ENCODE assay signal across 10 mouse cellular contexts in the genomic region with DNA sequence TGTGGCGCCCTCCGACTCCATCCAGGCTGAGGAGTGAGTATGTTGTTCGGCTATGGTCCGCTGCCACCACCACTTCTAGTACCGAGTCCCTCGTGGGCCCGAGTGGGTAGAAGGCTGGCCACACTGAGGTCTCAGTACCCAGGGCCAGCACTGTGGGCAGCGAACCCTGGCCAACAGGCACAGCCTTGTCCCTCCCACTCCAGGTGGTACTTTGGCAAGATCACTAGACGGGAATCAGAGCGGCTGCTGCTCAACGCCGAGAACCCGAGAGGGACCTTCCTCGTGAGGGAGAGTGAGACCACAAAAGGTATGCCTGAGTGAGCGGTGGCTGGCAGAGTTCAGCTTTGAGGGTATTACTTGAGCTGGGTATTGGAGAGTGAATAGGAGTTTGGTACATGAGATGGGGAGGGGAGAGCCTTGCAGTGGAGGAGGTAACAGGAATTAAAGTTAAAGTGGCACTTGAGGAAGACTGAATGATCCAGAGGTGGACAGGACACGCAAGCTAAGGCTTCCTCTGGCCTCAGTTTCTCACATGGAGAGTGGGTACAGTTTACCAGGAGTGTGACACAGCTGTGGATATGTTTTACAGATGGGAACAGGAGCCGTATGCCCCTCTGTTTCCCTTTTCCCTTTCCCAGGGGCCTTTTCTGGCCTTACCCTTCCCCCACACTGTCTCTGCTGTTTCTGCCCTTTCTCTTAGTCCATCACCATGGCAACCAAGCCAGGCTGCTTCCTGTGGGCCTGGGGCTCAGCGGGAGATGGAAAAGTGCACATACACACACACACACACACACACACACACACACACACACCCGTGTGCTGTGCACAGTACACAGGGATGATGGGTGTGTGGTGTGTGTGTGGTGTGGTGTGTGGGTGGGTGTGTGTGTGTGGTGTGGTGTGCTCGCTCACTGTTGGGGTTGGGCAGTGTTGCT. TPM values are rescaled to one million over a fixed set of nuclear protein-coding genes. Genes with fewer than 3 reads are reported as not detected.
DNase-seq lines count a peak whose midpoint lies in the region; ATAC-seq and TF ChIP-seq lines count a peak whose summit lies in the region.
"Had no signal": no experiment of that assay in that cellular context is flagged by ENCODE, and none has a peak within 500 bp of the region (broad histone marks: within the 10 kb centered on the region; RNA-seq: fewer than 3 reads in every experiment).

No protein-coding gene starts in this region.

- no peak for TF ChIP-seq CTCF in intestine, postnatal 0 days (IDR thresholded peaks at IDR 0.05; ENCODE audit: low read depth)

- no peaks in the 10 kb centered on the region for H3K9me3 ChIP-seq in intestine, embryonic 14.5 days (ENCODE audit: control insufficient read depth, low read length)
- no peaks in the 10 kb centered on the region for H3K9me3 ChIP-seq in intestine, postnatal 0 days (ENCODE audit: control insufficient read depth)
- no peaks in the 10 kb centered on the region for H3K9me3 ChIP-seq in hindbrain, embryonic 11.5 days (ENCODE audit: control insufficient read depth, low read length)
- no peaks in the 10 kb centered on the region for H3K9me3 ChIP-seq in midbrain, embryonic 14.5 days (ENCODE audit: control insufficient read depth, low read length)

- ATAC-seq in intestine, embryonic 14.5 days (replicated peaks; ENCODE audit: low FRiP score, low TSS enrichment, low read depth): peak; percentile 14; the same call in 1 of the 2 replicates
- no peak for ATAC-seq in intestine, postnatal 0 days
- ATAC-seq in hindbrain, embryonic 11.5 days (ENCODE audit: low FRiP score): peak; percentile 31
- ATAC-seq in midbrain, embryonic 14.5 days (ENCODE audit: low FRiP score, low TSS enrichment): peak; percentile 37

- H3K4me1 ChIP-seq in intestine, embryonic 14.5 days (replicated peaks; ENCODE audit: control insufficient read depth, insufficient read depth, low read length): peaks cover 49% of the 10 kb centered on the region
- H3K4me1 ChIP-seq in intestine, postnatal 0 days (replicated peaks; ENCODE audit: control insufficient read depth, insufficient read depth, low read length): no peaks in the 10 kb centered on the region
- H3K4me1 ChIP-seq in hindbrain, embryonic 11.5 days (replicated peaks; ENCODE audit: control insufficient read depth, insufficient read depth, low read length): peaks cover 61% of the 10 kb centered on the region
- H3K4me1 ChIP-seq in midbrain, embryonic 14.5 days (ENCODE audit: control insufficient read depth, insufficient read depth, low read length): peaks cover 62% of the 10 kb centered on the region

- H3K9ac ChIP-seq in intestine, embryonic 14.5 days (ENCODE audit: low read length): no peak overlapping the region
- no peak overlapping the region for H3K9ac ChIP-seq in intestine, postnatal 0 days (ENCODE audit: low read depth, low read length)
- peak overlapping the region; percentile 55 for H3K9ac ChIP-seq in hindbrain, embryonic 11.5 days (ENCODE audit: low read depth, low read length)
- H3K9ac ChIP-seq in midbrain, embryonic 14.5 days (replicated peaks; ENCODE audit: low read length): peak overlapping the region; percentile 51

- WGBS in intestine, embryonic 14.5 days: 48% methylated on average over 20 of the region's 20 CpGs
- WGBS in intestine, postnatal 0 days: 68% methylated on average over 20 of the region's 20 CpGs
- WGBS in hindbrain, embryonic 11.5 days: 36% methylated on average over 20 of the region's 20 CpGs
- WGBS in midbrain, embryonic 14.5 days: 16% methylated on average over 20 of the region's 20 CpGs

- H3K4me2 ChIP-seq in intestine, embryonic 14.5 days (ENCODE audit: low read length): no peak overlapping the region
- no peak overlapping the region for H3K4me2 ChIP-seq in intestine, postnatal 0 days (replicated peaks; ENCODE audit: low read depth)
- H3K4me2 ChIP-seq in hindbrain, embryonic 11.5 days (replicated peaks; ENCODE audit: low read depth, low read length): no peak overlapping the region; the same call in 1 of the 2 replicates
- H3K4me2 ChIP-seq in midbrain, embryonic 14.5 days (ENCODE audit: low read length): peak overlapping the region; percentile 47; the same call in 1 of the 2 replicates

- H3K27me3 ChIP-seq in intestine, embryonic 14.5 days (replicated peaks; ENCODE audit: control insufficient read depth, insufficient read depth, low read length): no peaks in the 10 kb centered on the region
- no peaks in the 10 kb centered on the region for H3K27me3 ChIP-seq in intestine, postnatal 0 days (replicated peaks; ENCODE audit: control insufficient read depth, insufficient read depth, low read length)
- no peaks in the 10 kb centered on the region for H3K27me3 ChIP-seq in hindbrain, embryonic 11.5 days (ENCODE audit: control insufficient read depth, insufficient read depth, low read length)
- no peaks in the 10 kb centered on the region for H3K27me3 ChIP-seq in midbrain, embryonic 14.5 days (ENCODE audit: control insufficient read depth, insufficient read depth, low read length)

- peak overlapping the region; percentile 93 for H3K27ac ChIP-seq in intestine, embryonic 14.5 days (ENCODE audit: low read depth)
- no peak overlapping the region; the same call in none of the 2 replicates for H3K27ac ChIP-seq in intestine, postnatal 0 days (ENCODE audit: low read depth, low read length)
- H3K27ac ChIP-seq in hindbrain, embryonic 11.5 days (ENCODE audit: low read depth, low read length): peak overlapping the region; percentile 96
- peak overlapping the region; percentile 99 for H3K27ac ChIP-seq in midbrain, embryonic 14.5 days (replicated peaks; ENCODE audit: low read depth, low read length)

- peaks cover 61% of the 10 kb centered on the region for H3K36me3 ChIP-seq in intestine, embryonic 14.5 days (ENCODE audit: control insufficient read depth, insufficient read depth, low read length)
- peaks cover 92% of the 10 kb centered on the region for H3K36me3 ChIP-seq in intestine, postnatal 0 days (ENCODE audit: control insufficient read depth, insufficient read depth)
- H3K36me3 ChIP-seq in hindbrain, embryonic 11.5 days (ENCODE audit: control insufficient read depth, insufficient read depth, low read length): 0 out of 2 replicates have a peak, but pooled peaks cover 4% of the 10 kb centered on the region
- H3K36me3 ChIP-seq in midbrain, embryonic 14.5 days (ENCODE audit: control insufficient read depth, insufficient read depth, low read length): peaks cover 60% of the 10 kb centered on the region

- no peak overlapping the region for H3K4me3 ChIP-seq in intestine, embryonic 14.5 days (ENCODE audit: low read depth, low read length)
- H3K4me3 ChIP-seq in intestine, postnatal 0 days (ENCODE audit: low read depth, low read length): no peak overlapping the region
- H3K4me3 ChIP-seq in hindbrain, embryonic 11.5 days (ENCODE audit: low read depth, low read length): no peak overlapping the region
- no peak overlapping the region for H3K4me3 ChIP-seq in midbrain, embryonic 14.5 days (replicated peaks; ENCODE audit: low read depth, low read length)

- no peak for DNase-seq in intestine, embryonic 14.5 days (ENCODE audit: low spot score)
- DNase-seq in ZHBTc4 (ENCODE audit: low read depth, low spot score): peak; percentile 68
- peak; percentile 88 for DNase-seq in hindbrain, embryonic 11.5 days (ENCODE audit: low spot score)
- peak; percentile 91 for DNase-seq in midbrain, embryonic 14.5 days
- DNase-seq in ovary, postnatal 14 days (ENCODE audit: low spot score): no peak
- no peak for DNase-seq in gastrocnemius, postnatal 10 days
- no peak for DNase-seq in frontal cortex, postnatal 10 days (ENCODE audit: low spot score in 2 of 2)
- DNase-seq: cerebellum, adult 8-10 months; kidney, adult 18-20 months had no signal

RNA-seq across cellular contexts. Expression of gene Src, which starts 44.8 kb away (rescaled TPM):
- 15.4 and 17.5 TPM in 2 replicates for polyA plus RNA-seq in intestine, embryonic 14.5 days (2014; fragmentation: Nextera tagmentation; extraction: Ambion mirVana)
- 23.9 and 25.1 TPM in 2 replicates for polyA plus RNA-seq in intestine, postnatal 0 days (2015; fragmentation: Nextera tagmentation; extraction: Ambion mirVana)
- 13.0 and 14.4 TPM in 2 replicates for polyA plus RNA-seq in hindbrain, embryonic 11.5 days (2014; fragmentation: Nextera tagmentation; extraction: Ambion mirVana)
- 34.3 and 52.2 TPM in 2 replicates for polyA plus RNA-seq in midbrain, embryonic 14.5 days (2014; fragmentation: Nextera tagmentation; extraction: Ambion mirVana)
- 10 to 100 TPM in 1 of 2 experiments, 1 to 10 TPM in 1; 6.8 to 11.2 TPM for total RNA-seq in gastrocnemius, postnatal 10 days (2021)

Comparison
In these comparisons a context has a peak if more than half of its experiments do, and no peak if none do; other contexts are left out.
1. DNase-seq: peak in ZHBTc4 (single experiment), hindbrain, embryonic 11.5 days (single experiment) and midbrain, embryonic 14.5 days (single experiment); none in intestine, embryonic 14.5 days (single experiment), ovary, postnatal 14 days (single experiment), gastrocnemius, postnatal 10 days (single experiment) and frontal cortex, postnatal 10 days (0 of 2).
2. H3K9ac ChIP-seq: peak in hindbrain, embryonic 11.5 days (single experiment) and midbrain, embryonic 14.5 days (single experiment); none in intestine, embryonic 14.5 days (single experiment) and intestine, postnatal 0 days (single experiment).